Mouse (Mus musculus) midbrain, postnatal 0 days (tissue): ENCODE measurements around the gene Ppp4r4. TPM values are rescaled to one million over a fixed set of nuclear protein-coding genes. Genes with fewer than 3 reads are reported as not detected.

Source experiments
- ATAC-seq: fragments of 200-750 bp; cut with Nextera tagmentation; 2 replicates; pipeline ENCODE4 v1.8.0; 2017; ENCODE audit warnings: moderate number of reproducible peaks, mild to moderate bottlenecking, moderate TSS enrichment, moderate library complexity; ENCODE audit not compliant: low FRiP score
- DNase-seq: peaks from one replicate; pipeline ENCODE4 v3.0.0-alpha.2; 2015; ENCODE audit warnings: low spot score
- H3K27ac ChIP-seq: fragments of 300-500 bp; sonication (generic); 2 replicates; pipeline ENCODE4 v1.5.1; 2014; ENCODE audit warnings: low read depth, mild to moderate bottlenecking, low read length, mixed read lengths
- H3K27me3 ChIP-seq: fragments of 300-500 bp; sonication (generic); 2 replicates; pipeline ENCODE4 v1.6.1; 2014; ENCODE audit warnings: low read length, control low read depth, mixed read lengths; ENCODE audit not compliant: insufficient read depth
- H3K36me3 ChIP-seq: fragments of 300-500 bp; sonication (generic); 2 replicates; pipeline ENCODE4 v1.6.1; 2014; ENCODE audit warnings: low read length, control low read depth, mixed read lengths; ENCODE audit not compliant: insufficient read depth
- H3K4me1 ChIP-seq: fragments of 300-500 bp; sonication (generic); 2 replicates; pipeline ENCODE4 v1.6.1; 2014; ENCODE audit warnings: mild to moderate bottlenecking, control low read depth, antibody characterized with exemption, low read length, mixed read lengths; ENCODE audit not compliant: insufficient read depth
- H3K4me2 ChIP-seq: fragments of 300-500 bp; sonication (generic); 2 replicates; pipeline ENCODE4 v1.6.1; 2014; ENCODE audit warnings: low read depth, mild to moderate bottlenecking, low read length, mixed read lengths; ENCODE audit not compliant: poor library complexity, severe bottlenecking
- H3K4me3 ChIP-seq: fragments of 300-500 bp; sonication (generic); 2 replicates; pipeline ENCODE4 v1.5.1; 2014; ENCODE audit warnings: low read depth, mild to moderate bottlenecking, low read length, moderate library complexity
- H3K9ac ChIP-seq: fragments of 300-500 bp; sonication (generic); replicated peaks from 2 replicates; pipeline ENCODE4 v1.6.1; 2014; ENCODE audit warnings: mild to moderate bottlenecking, low read length, moderate library complexity, mixed read lengths; ENCODE audit not compliant: poor library complexity, severe bottlenecking
- H3K9me3 ChIP-seq: fragments of 300-500 bp; sonication (generic); 2 replicates; pipeline ENCODE4 v1.6.1; 2016; ENCODE audit warnings: low read length, control low read depth
- CTCF ChIP-seq: IDR thresholded peaks from 2 replicates; pipeline ENCODE4 v1.5.1; 2016; ENCODE audit warnings: antibody characterized with exemption, mild to moderate bottlenecking
- WGBS: fragments of 180-500 bp; shearing (Covaris S2); extraction: QIAGEN DNeasy Blood & Tissue Kit; methylation state at CpG from one replicate; pipeline ENCODE4 v1.1.7; 2014; 5-methylcytosine and 5-hydroxymethylcytosine counted together
- polyA plus RNA-seq: library from polyadenylated mRNA; unstranded; fragments of >200 nt; fragmentation: Nextera tagmentation; extraction: Ambion mirVana; gene quantifications from 2 replicates; pipeline ENCODE4 v1.2.1, GENCODE M21; 2015
- total RNA-seq: library from RNA; depleted of rRNA; stranded (reverse); fragments of >200 nt; gene quantifications from 2 replicates; pipeline ENCODE4 v1.2.3, GENCODE M21; 2014

The Ppp4r4 gene
- total and polyA plus RNA-seq, 2 experiments from 2014 or later, result 3.3 to 8.4 TPM

GRCm38 (mm10) chr12:103514354-103514753, 17.7 kb upstream of the Ppp4r4 start:
- Histone ChIP-seq H3K4me1 (peaks cover 8% of the 10 kb centered on the region; the same call in 1 of the 2 replicates), H3K27ac (no peak overlapping the region), H3K4me2 (no peak overlapping the region), H3K27me3 (no peaks in the 10 kb centered on the region), H3K36me3 (no peaks in the 10 kb centered on the region), H3K9me3 (no peaks in the 10 kb centered on the region), H3K4me3 (no peak overlapping the region), H3K9ac (no peak overlapping the region)
- ATAC-seq (no peak), DNase-seq (no peak)
- TF ChIP-seq CTCF, result no peak
- 57% methylated on average over 3 of the region's 3 CpGs for WGBS

- H3K27ac ChIP-seq, result no peak overlapping the region
- no peak overlapping the region for H3K9ac ChIP-seq
- H3K4me1 ChIP-seq, result peaks cover 8% of the 10 kb centered on the region; the same call in 1 of the 2 replicates
- H3K9me3 ChIP-seq, result no peaks in the 10 kb centered on the region
- DNase-seq (no peak), ATAC-seq (no peak)
- no peak for TF ChIP-seq CTCF
- no peaks in the 10 kb centered on the region for H3K27me3 ChIP-seq
- H3K36me3 ChIP-seq, result no peaks in the 10 kb centered on the region
- no peak overlapping the region for H3K4me3 ChIP-seq
- no peak overlapping the region for H3K4me2 ChIP-seq
- WGBS, result 81% methylated on average over 4 of the region's 4 CpGs
Measured at GRCm38 (mm10) chr12:103515638-103516037, 16.4 kb upstream of the Ppp4r4 start.

DNA sequence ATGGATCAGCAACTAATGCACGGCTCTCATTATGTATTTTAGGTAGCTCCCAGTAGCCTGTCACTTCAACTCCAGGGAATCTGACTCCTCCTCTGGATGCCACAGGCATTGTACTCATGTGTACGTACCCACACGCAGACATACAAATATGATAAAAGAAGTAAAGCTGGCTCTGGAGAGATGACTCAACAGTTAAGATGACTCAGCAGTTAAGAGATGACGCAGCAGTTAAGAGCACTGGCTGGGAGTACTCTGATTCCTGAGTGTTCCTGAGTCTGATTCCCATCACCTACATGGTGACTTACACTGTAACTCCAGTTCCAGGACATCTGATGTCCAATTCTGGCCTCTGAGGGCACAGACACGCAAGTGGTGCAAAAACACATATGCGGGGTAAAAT, 13.4 kb upstream of the Ppp4r4 start:
- WGBS, result 93% methylated on average over 6 of the region's 6 CpGs
- Histone ChIP-seq H3K36me3 (no peaks in the 10 kb centered on the region), H3K27ac (no peak overlapping the region), H3K27me3 (no peaks in the 10 kb centered on the region), H3K9ac (no peak overlapping the region), H3K4me3 (no peak overlapping the region), H3K4me2 (no peak overlapping the region), H3K4me1 (peaks cover 4% of the 10 kb centered on the region; the same call in 1 of the 2 replicates), H3K9me3 (no peaks in the 10 kb centered on the region; the same call in 1 of the 2 replicates)
- ATAC-seq, result no peak
- no peak for DNase-seq
- no peak for TF ChIP-seq CTCF

GRCm38 (mm10) chr12:103530596-103530995, 1.5 kb upstream of the Ppp4r4 start:
- DNase-seq, result no peak
- TF ChIP-seq CTCF, result no peak
- no peak overlapping the region for H3K27ac ChIP-seq
- H3K9me3 ChIP-seq, result no peaks in the 10 kb centered on the region
- no peaks in the 10 kb centered on the region for H3K4me1 ChIP-seq
- H3K4me2 ChIP-seq, result no peak overlapping the region
- no peaks in the 10 kb centered on the region for H3K36me3 ChIP-seq
- H3K4me3 ChIP-seq, result no peak overlapping the region
- H3K9ac ChIP-seq, result no peak overlapping the region
- WGBS, result 82% methylated on average over 2 of the region's 2 CpGs
- no peak for ATAC-seq
- no peaks in the 10 kb centered on the region for H3K27me3 ChIP-seq

DNA sequence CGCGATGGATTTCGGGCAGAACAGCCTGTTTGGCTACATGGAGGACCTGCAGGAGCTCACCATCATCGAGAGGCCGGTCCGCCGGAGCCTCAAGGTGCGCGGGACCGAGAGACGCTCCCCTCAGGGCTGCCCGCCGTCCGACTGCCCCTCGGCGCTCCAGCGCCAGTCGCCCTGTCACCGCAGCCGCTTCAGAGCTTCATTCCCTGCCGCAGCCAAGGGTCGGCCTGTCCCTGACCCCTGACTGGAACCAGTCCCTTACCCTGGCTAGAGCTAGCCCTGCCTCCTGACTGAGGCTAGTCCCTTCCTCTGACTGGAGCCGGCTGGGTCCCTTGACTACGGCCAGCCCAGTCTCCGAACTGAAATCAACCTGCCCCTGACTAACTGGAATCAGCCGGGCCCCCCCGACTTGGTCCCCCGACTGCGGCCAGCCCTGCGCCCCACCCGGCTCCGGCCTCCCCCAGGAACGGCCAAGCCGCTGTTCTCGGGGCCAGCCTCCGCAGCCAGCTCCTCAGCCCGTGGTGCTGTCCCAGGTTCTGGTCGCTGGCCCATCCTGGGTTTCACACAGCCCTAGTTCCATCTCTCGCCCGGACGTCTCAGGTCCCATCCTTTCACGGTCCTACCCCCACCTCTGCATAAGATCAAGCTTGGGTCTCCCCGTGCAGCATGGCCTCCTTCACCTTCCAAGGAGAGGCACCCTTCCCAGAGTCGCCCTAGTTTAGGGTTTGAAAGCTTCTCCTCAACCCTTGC, 739 bp downstream of the Ppp4r4 start:
- no peak for TF ChIP-seq CTCF
- 1% methylated on average over 44 of the region's 44 CpGs for WGBS
- Histone ChIP-seq H3K4me3 (peak overlapping the region; percentile 81), H3K9ac (peak overlapping the region; percentile 81), H3K9me3 (no peaks in the 10 kb centered on the region), H3K27me3 (no peaks in the 10 kb centered on the region), H3K4me2 (peak overlapping the region; percentile 89), H3K27ac (peak overlapping the region; percentile 68), H3K36me3 (no peaks in the 10 kb centered on the region), H3K4me1 (no peaks in the 10 kb centered on the region)
- ATAC-seq (peak; percentile 64), DNase-seq (peak; percentile 21)

DNA sequence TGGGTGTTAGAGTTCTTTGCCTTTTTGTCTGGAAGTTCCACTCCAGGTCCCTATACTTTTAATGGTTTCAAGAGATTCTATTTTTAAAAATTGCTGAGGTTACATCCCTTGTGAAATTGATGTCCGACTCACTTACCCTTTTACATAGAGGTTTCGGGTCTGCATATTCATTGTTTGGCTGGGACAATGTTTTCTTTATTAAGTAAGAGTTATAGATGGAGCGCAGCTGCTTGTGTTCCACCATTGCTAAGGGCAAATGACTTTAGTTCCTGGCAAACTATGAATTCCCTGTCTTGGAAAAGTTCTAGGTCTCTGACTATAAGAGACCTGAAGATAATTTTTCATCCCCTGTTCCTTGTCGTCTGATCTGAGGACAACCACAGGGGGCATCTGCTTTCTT, 8.3 kb downstream of the Ppp4r4 start:
- H3K27me3 ChIP-seq, result no peaks in the 10 kb centered on the region
- no peak overlapping the region for H3K4me2 ChIP-seq
- no peaks in the 10 kb centered on the region for H3K36me3 ChIP-seq
- H3K4me3 ChIP-seq, result no peak overlapping the region
- H3K27ac ChIP-seq, result no peak overlapping the region
- ATAC-seq, result no peak
- no peak overlapping the region for H3K9ac ChIP-seq
- WGBS, result 72% methylated on average over 4 of the region's 4 CpGs
- no peak for DNase-seq
- no peaks in the 10 kb centered on the region for H3K9me3 ChIP-seq
- TF ChIP-seq CTCF, result no peak
- no peaks in the 10 kb centered on the region for H3K4me1 ChIP-seq
